Mouse (Mus musculus) midbrain, embryonic 16.5 days (tissue): ENCODE results near the gene Taar3. TPM values are rescaled to one million over a fixed set of nuclear protein-coding genes. Genes with fewer than 3 reads are reported as not detected.
A peak's percentile ranks its signal among the peaks of the same experiment; 100 is the strongest.

Experiments
- ATAC-seq: fragments of 200-750 bp; cut with Nextera tagmentation; 2 replicates; pipeline ENCODE4 v1.8.0; 2017; ENCODE audit warnings: moderate TSS enrichment
- H3K27ac ChIP-seq: fragments of 300-500 bp; sonication (generic); 2 replicates; pipeline ENCODE4 v1.5.1; 2014; ENCODE audit warnings: mild to moderate bottlenecking, low read length, mixed read lengths
- H3K27me3 ChIP-seq: fragments of 300-500 bp; sonication (generic); 2 replicates; pipeline ENCODE4 v1.6.1; 2014; ENCODE audit warnings: low read depth, low read length, mixed read lengths; ENCODE audit not compliant: control insufficient read depth, insufficient read depth
- H3K36me3 ChIP-seq: fragments of 300-500 bp; sonication (generic); 2 replicates; pipeline ENCODE4 v1.6.1; 2014; ENCODE audit warnings: mild to moderate bottlenecking, low read length, moderate library complexity, mixed read lengths; ENCODE audit not compliant: control insufficient read depth, insufficient read depth
- H3K4me1 ChIP-seq: fragments of 300-500 bp; sonication (generic); 2 replicates; pipeline ENCODE4 v1.6.1; 2014; ENCODE audit warnings: mild to moderate bottlenecking, low read length, mixed read lengths; ENCODE audit not compliant: control insufficient read depth, insufficient read depth
- H3K4me2 ChIP-seq: fragments of 300-500 bp; sonication (generic); 2 replicates; pipeline ENCODE4 v1.6.1; 2014; ENCODE audit warnings: mild to moderate bottlenecking, low read length, mixed read lengths
- H3K4me3 ChIP-seq: fragments of 300-500 bp; sonication (generic); 2 replicates; pipeline ENCODE4 v1.5.1; 2014; ENCODE audit warnings: low read depth, mild to moderate bottlenecking, low read length, moderate library complexity, mixed read lengths
- H3K9ac ChIP-seq: fragments of 300-500 bp; sonication (generic); 2 replicates; pipeline ENCODE4 v1.6.1; 2014; ENCODE audit warnings: low read depth, low read length, mixed read lengths
- H3K9me3 ChIP-seq: fragments of 300-500 bp; sonication (generic); replicated peaks from 2 replicates; pipeline ENCODE4 v1.6.1; 2014; ENCODE audit warnings: mild to moderate bottlenecking, low read length, mixed read lengths; ENCODE audit not compliant: control insufficient read depth, poor library complexity, severe bottlenecking
- WGBS: fragments of 180-500 bp; shearing (Covaris S2); extraction: QIAGEN DNeasy Blood & Tissue Kit; methylation state at CpG from one replicate; pipeline ENCODE4 v1.1.7; 2014; 5-methylcytosine and 5-hydroxymethylcytosine counted together
- polyA plus RNA-seq: library from polyadenylated mRNA; unstranded; fragments of >200 nt; fragmentation: Nextera tagmentation; extraction: Ambion mirVana; gene quantifications from 2 replicates; pipeline ENCODE4 v1.2.1, GENCODE M21; 2015

Taar3 gene
- polyA plus RNA-seq: not detected in 2 replicates

GRCm38 (mm10) chr10:23949508-23950005, at the start of gene Taar3:
TSS of gene Taar3 (plus strand) at chr10:23949558.
- WGBS: 82% methylated on average over 16 of the region's 16 CpGs
- no peak within 1 kb of the TSS for H3K9ac ChIP-seq
- no peaks in the 10 kb centered on the region for H3K4me1 ChIP-seq
- H3K9me3 ChIP-seq: no peaks in the 10 kb centered on the region
- no peak within 1 kb of the TSS for H3K27ac ChIP-seq
- no peaks in the 10 kb centered on the region for H3K36me3 ChIP-seq
- H3K27me3 ChIP-seq: no peaks in the 10 kb centered on the region
- 0 out of 2 replicates have a peak, but pooled peaks have one; percentile 25 for ATAC-seq
- no peak within 1 kb of the TSS for H3K4me2 ChIP-seq
- H3K4me3 ChIP-seq: no peak within 1 kb of the TSS

DNA sequence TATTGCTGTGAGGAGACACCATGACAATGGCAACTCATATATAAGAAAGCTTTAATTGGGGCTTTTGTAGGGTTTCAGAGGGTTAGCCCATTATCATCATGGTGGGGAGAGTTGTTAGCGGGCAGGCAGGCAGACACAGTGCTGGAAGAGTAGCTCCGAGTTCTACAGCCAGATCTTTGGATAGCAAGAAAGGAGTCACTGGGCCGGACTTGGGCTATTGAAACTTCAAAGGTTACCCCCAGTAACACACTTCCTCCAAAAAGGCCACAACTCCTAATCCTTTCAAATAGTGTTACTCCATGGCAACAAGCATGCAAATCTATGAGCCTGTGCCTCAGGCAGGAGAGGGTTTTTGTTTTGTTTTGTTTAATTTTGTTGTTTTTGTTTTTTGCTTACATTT, 48.2 kb upstream of the Taar3 start:
- no peaks in the 10 kb centered on the region for H3K27me3 ChIP-seq
- no peaks in the 10 kb centered on the region for H3K4me1 ChIP-seq
- peak; percentile 56; the same call in 1 of the 2 replicates for ATAC-seq
- H3K9ac ChIP-seq: no peak overlapping the region
- no peaks in the 10 kb centered on the region for H3K9me3 ChIP-seq
- H3K27ac ChIP-seq: no peak overlapping the region
- H3K4me2 ChIP-seq: no peak overlapping the region
- H3K4me3 ChIP-seq: no peak overlapping the region
- no peaks in the 10 kb centered on the region for H3K36me3 ChIP-seq
- WGBS: 19% methylated on average over 3 of the region's 3 CpGs

- Histone ChIP-seq H3K4me1 (no peaks in the 10 kb centered on the region), H3K9me3 (no peaks in the 10 kb centered on the region), H3K36me3 (no peaks in the 10 kb centered on the region), H3K4me2 (no peak overlapping the region), H3K27me3 (no peaks in the 10 kb centered on the region), H3K9ac (no peak overlapping the region), H3K27ac (no peak overlapping the region), H3K4me3 (no peak overlapping the region)
- 90% methylated on average over 1 of the region's 1 CpGs for WGBS
- ATAC-seq: no peak
Observed at GRCm38 (mm10) chr10:23905661-23906060, 43.7 kb upstream of the Taar3 start.

DNA sequence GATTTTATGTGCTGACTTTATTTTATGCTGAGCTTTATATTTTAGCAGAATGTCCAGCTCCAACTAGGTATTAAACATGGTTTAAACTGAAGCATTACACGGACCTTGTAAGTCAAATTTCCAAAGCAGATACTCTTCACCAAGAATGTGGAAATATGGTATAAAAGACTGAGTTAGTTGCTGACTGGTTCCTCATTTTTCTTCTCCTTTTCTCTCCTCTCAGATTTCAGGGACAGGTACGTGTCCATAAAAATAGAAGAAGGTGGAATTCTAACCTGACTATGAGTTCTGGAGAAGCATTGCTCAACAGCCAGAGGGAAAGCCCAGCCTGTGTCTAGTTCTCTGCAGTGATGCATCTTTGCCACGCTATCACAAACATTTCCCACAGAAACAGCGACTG, 29.3 kb upstream of the Taar3 start, which contains the start of gene Taar1:
Taar1 (plus strand) TSS at position 301 of the 400 bp plus-strand sequence.
- H3K4me1 ChIP-seq: no peaks in the 10 kb centered on the region
- no peak within 1 kb of the TSS for H3K4me3 ChIP-seq
- no peak for ATAC-seq
- H3K36me3 ChIP-seq: no peaks in the 10 kb centered on the region
- H3K9ac ChIP-seq: no peak within 1 kb of the TSS
- 84% methylated on average over 4 of the region's 4 CpGs for WGBS
- H3K4me2 ChIP-seq: no peak within 1 kb of the TSS
- H3K27ac ChIP-seq: no peak within 1 kb of the TSS
- H3K9me3 ChIP-seq: no peaks in the 10 kb centered on the region
- H3K27me3 ChIP-seq: no peaks in the 10 kb centered on the region

DNA sequence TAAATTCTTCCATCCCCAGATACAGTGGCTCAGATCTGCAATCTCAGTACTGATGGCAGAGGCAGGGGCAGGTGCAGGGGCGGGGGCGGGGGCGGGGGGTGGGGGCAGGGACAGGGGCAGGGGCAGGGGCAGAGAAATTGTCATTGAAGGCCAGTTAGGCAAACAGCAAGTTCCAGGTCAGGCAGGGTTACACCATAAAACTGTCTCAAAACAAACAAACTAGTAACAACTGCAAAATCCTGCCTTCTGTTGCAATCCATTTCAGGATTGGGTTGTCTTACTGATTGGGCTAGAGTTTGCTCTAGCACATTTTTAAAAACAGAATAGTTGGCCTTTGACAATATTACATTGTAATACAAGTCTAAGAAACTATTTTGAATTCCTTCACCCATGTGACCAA, 26.9 kb upstream of the Taar3 start:
- Histone ChIP-seq H3K36me3 (no peaks in the 10 kb centered on the region), H3K9me3 (no peaks in the 10 kb centered on the region), H3K4me1 (no peaks in the 10 kb centered on the region), H3K27ac (no peak overlapping the region), H3K27me3 (no peaks in the 10 kb centered on the region), H3K4me2 (no peak overlapping the region), H3K9ac (no peak overlapping the region), H3K4me3 (no peak overlapping the region)
- no peak for ATAC-seq
- 77% methylated on average over 3 of the region's 3 CpGs for WGBS

- Histone ChIP-seq H3K36me3 (no peaks in the 10 kb centered on the region), H3K9me3 (no peaks in the 10 kb centered on the region), H3K4me2 (no peak overlapping the region), H3K9ac (no peak overlapping the region), H3K27me3 (no peaks in the 10 kb centered on the region), H3K4me3 (no peak overlapping the region), H3K4me1 (no peaks in the 10 kb centered on the region), H3K27ac (no peak overlapping the region)
- ATAC-seq: no peak
- 85% methylated on average over 2 of the region's 2 CpGs for WGBS
Observed at GRCm38 (mm10) chr10:23923941-23924340, 25.4 kb upstream of the Taar3 start.

DNA sequence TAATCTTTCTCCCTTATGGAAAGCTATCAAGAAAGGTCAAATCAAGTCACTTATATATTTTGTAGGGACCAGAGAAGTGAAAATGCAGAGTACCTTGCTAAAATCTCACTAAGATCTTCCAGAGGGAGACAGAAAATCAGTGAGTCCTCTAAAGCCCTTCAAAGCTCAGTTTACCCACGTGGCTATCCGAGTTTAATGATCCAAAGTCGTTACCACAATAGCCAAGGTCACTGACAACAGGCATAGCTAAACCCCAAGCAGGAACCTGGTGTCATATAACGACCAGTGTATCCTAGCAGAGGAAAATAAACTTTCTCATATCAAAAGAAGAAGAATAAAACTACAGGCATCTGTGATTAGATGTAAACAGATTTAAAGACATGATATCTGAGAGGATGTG, 11.7 kb upstream of the Taar3 start:
- no peaks in the 10 kb centered on the region for H3K27me3 ChIP-seq
- H3K4me2 ChIP-seq: no peak overlapping the region
- no peaks in the 10 kb centered on the region for H3K9me3 ChIP-seq
- WGBS: 38% methylated on average over 4 of the region's 4 CpGs
- H3K36me3 ChIP-seq: no peaks in the 10 kb centered on the region
- H3K9ac ChIP-seq: no peak overlapping the region
- H3K27ac ChIP-seq: no peak overlapping the region
- no peak overlapping the region for H3K4me3 ChIP-seq
- H3K4me1 ChIP-seq: no peaks in the 10 kb centered on the region; the same call in 1 of the 2 replicates
- ATAC-seq: no peak

DNA sequence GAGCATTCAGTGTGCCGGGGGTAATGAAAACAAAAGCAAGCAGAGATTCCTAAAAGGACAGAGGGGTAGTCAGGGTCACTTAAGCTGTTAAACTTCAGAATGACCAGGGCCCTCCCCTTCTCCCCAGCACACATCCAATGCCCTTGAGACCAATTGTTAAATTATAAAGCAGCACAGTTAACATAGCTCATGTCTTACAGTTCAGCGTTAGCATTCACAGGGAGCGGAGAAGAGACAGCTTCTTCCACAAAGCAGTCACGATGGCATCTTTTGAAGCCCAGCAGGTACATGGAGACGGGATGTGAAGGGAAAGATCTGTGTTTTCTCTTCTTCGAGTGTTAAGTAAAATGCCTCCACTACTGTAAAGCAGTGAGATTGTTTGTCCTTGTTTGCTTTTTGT, 11.0 kb upstream of the Taar3 start, which contains the start of gene Taar2:
Taar2 (plus strand) TSS at position 261 of the 400 bp plus-strand sequence.
- H3K4me3 ChIP-seq: no peak within 1 kb of the TSS
- H3K4me1 ChIP-seq: no peaks in the 10 kb centered on the region; the same call in 1 of the 2 replicates
- peak within 1 kb of the TSS; percentile 32 for H3K4me2 ChIP-seq
- no peaks in the 10 kb centered on the region for H3K9me3 ChIP-seq
- WGBS: 27% methylated on average over 6 of the region's 6 CpGs
- peak; percentile 62; the same call in 1 of the 2 replicates for ATAC-seq
- no peaks in the 10 kb centered on the region for H3K36me3 ChIP-seq
- no peak within 1 kb of the TSS for H3K9ac ChIP-seq
- H3K27ac ChIP-seq: no peak within 1 kb of the TSS
- H3K27me3 ChIP-seq: no peaks in the 10 kb centered on the region

GRCm38 (mm10) chr10:23942465-23942864, 6.9 kb upstream of the Taar3 start:
- no peak overlapping the region for H3K4me2 ChIP-seq
- 79% methylated on average over 5 of the region's 5 CpGs for WGBS
- H3K9ac ChIP-seq: no peak overlapping the region
- no peaks in the 10 kb centered on the region; the same call in 1 of the 2 replicates for H3K4me1 ChIP-seq
- ATAC-seq: no peak
- H3K4me3 ChIP-seq: no peak overlapping the region
- no peaks in the 10 kb centered on the region for H3K36me3 ChIP-seq
- H3K27ac ChIP-seq: no peak overlapping the region
- no peaks in the 10 kb centered on the region for H3K9me3 ChIP-seq
- no peaks in the 10 kb centered on the region for H3K27me3 ChIP-seq
